Mouse (Mus musculus): ENCODE data around the gene Eya3.

GRCm38 (mm10) chr4:132590642-132591041 is 48.1 kb upstream of the Eya3 start:
- TF ChIP-seq CTCF (IDR thresholded peaks at IDR 0.05; ENCODE audit: low read depth): no peak
- no peak for TF ChIP-seq EP300 (IDR thresholded peaks at IDR 0.05; ENCODE audit: low read depth)

Data from liver, postnatal 0 days (tissue).